Mouse (Mus musculus): ENCODE measurements at regions not wholly inside any gene's neighbourhood (a gene's known extent, or its start where the extent isn't known, plus 50 kb on each side); places are given as distances from the start of the nearest gene placed in this dataset.

- TF ChIP-seq POLR2A (IDR thresholded peaks at IDR 0.05; ENCODE audit: extremely low read depth, insufficient read depth, low read length) (no peak), CTCF (IDR thresholded peaks at IDR 0.05; ENCODE audit: low read depth, low read length) (no peak)
Observed at GRCm38 (mm10) chr9:48073096-48073495, 88.7 kb upstream of the Nxpe4 start.

Data from liver, adult 2 months (tissue).